Comparison of ENCODE assay signal across 10 mouse cellular contexts in the genomic region with DNA sequence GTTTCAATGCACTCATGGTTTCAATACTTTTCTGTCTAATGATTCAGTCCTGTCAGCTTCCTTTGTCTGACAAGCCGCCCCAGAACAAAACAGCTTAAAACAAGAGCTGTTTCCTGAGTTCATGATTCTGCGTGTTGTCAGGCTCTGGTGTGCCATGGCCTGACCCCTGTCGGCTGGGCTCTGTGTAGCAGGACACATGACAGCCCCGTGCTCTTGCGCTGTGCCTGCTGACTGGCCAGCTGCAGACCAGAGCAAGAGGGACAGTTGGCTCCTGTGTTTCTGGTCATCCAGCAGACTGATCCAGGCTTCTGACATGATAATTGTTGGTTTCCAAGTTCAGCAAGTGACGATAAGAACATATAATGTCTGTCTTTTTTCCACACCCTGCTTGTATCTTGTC. TPM values are rescaled to one million over a fixed set of nuclear protein-coding genes. Genes with fewer than 3 reads are reported as not detected.
A peak's percentile ranks its signal among the peaks of the same experiment; 100 is the strongest.
DNase-seq lines count a peak whose midpoint lies in the region; ATAC-seq and TF ChIP-seq lines count a peak whose summit lies in the region.
"Had no signal": no experiment of that assay in that cellular context is flagged by ENCODE, and none has a peak within 500 bp of the region (broad histone marks: within the 10 kb centered on the region; RNA-seq: fewer than 3 reads in every experiment).

No protein-coding gene starts in this region.

- ATAC-seq in intestine, embryonic 14.5 days (replicated peaks; ENCODE audit: low FRiP score, low TSS enrichment, low read depth): no peak

- H3K4me2 ChIP-seq in intestine, embryonic 14.5 days (ENCODE audit: low read length): no peak overlapping the region

- no peaks in the 10 kb centered on the region for H3K36me3 ChIP-seq in ES-Bruce4 (ENCODE audit: control insufficient read depth, insufficient read depth, low read length, poor library complexity, severe bottlenecking)
- no peaks in the 10 kb centered on the region for H3K36me3 ChIP-seq in intestine, embryonic 14.5 days (ENCODE audit: control insufficient read depth, insufficient read depth, low read length)

- no peak for TF ChIP-seq POLR2A in ES-Bruce4 (IDR thresholded peaks at IDR 0.05; ENCODE audit: insufficient read depth, low read length)

- H3K9me3 ChIP-seq in ES-Bruce4 (replicated peaks; ENCODE audit: control insufficient read depth, insufficient read depth, low read length, poor library complexity, severe bottlenecking): no peaks in the 10 kb centered on the region
- no peaks in the 10 kb centered on the region for H3K9me3 ChIP-seq in intestine, embryonic 14.5 days (ENCODE audit: control insufficient read depth, low read length)

- peak; percentile 67 for TF ChIP-seq CTCF in layer of hippocampus, adult 2 months (conservative IDR thresholded peaks at IDR 0.05)
- TF ChIP-seq CTCF in ES-Bruce4 (IDR thresholded peaks at IDR 0.05; ENCODE audit: low read depth, low read length): peak; percentile 59

- no peak overlapping the region for H3K4me3 ChIP-seq in layer of hippocampus, adult 2 months
- H3K4me3 ChIP-seq in ES-Bruce4 (ENCODE audit: low read depth, low read length): no peak overlapping the region
- no peak overlapping the region for H3K4me3 ChIP-seq in intestine, embryonic 14.5 days (ENCODE audit: low read depth, low read length)

- H3K4me1 ChIP-seq in ES-Bruce4 (ENCODE audit: control insufficient read depth, insufficient read depth, low read length): no peaks in the 10 kb centered on the region
- H3K4me1 ChIP-seq in intestine, embryonic 14.5 days (replicated peaks; ENCODE audit: control insufficient read depth, insufficient read depth, low read length): peaks cover 27% of the 10 kb centered on the region

- H3K9ac ChIP-seq in ES-Bruce4 (ENCODE audit: low read depth, poor library complexity, severe bottlenecking): no peak overlapping the region
- no peak overlapping the region for H3K9ac ChIP-seq in intestine, embryonic 14.5 days (ENCODE audit: low read length)

- no peak for DNase-seq in layer of hippocampus, adult 2 months (ENCODE audit: low spot score in 2 of 2)
- DNase-seq in layer of hippocampus, adult 18-20 months (ENCODE audit: low spot score in 2 of 2): no peak
- DNase-seq in embryo, embryonic 9.5 days (ENCODE audit: extremely low spot score): peak; percentile 56
- DNase-seq in intestine, embryonic 14.5 days (ENCODE audit: low spot score): peak; percentile 58
- peak; percentile 46 for DNase-seq in lung, postnatal 14 days
- DNase-seq in testis, postnatal 10 days (ENCODE audit: low spot score): peak; percentile 67
- DNase-seq in layer of hippocampus, adult 8-10 months (ENCODE audit: low spot score in 2 of 2): no peak

- WGBS in intestine, embryonic 14.5 days: 22% methylated on average over 6 of the region's 6 CpGs

- no peaks in the 10 kb centered on the region for H3K27me3 ChIP-seq in ES-Bruce4 (ENCODE audit: control insufficient read depth, insufficient read depth, low read length, poor library complexity, severe bottlenecking)
- no peaks in the 10 kb centered on the region for H3K27me3 ChIP-seq in intestine, embryonic 14.5 days (replicated peaks; ENCODE audit: control insufficient read depth, insufficient read depth, low read length)

- TF ChIP-seq EP300 in ES-Bruce4 (IDR thresholded peaks at IDR 0.05; ENCODE audit: insufficient read depth, low read depth, low read length): 0 out of 2 replicates have a peak, but pooled peaks have one; percentile 44

- H3K27ac ChIP-seq in layer of hippocampus, adult 2 months: no peak overlapping the region
- H3K27ac ChIP-seq in ES-Bruce4 (ENCODE audit: insufficient read depth, low read length): no peak overlapping the region
- H3K27ac ChIP-seq in intestine, embryonic 14.5 days (ENCODE audit: low read depth): peak overlapping the region; percentile 60

RNA-seq across cellular contexts. Expression of a gene that starts 26.4 kb away (rescaled TPM):
- total RNA-seq in layer of hippocampus, adult 2 months (2021): not detected
- not detected for total RNA-seq in layer of hippocampus, adult 18-20 months (2021)
- polyA plus RNA-seq in ES-Bruce4 (2011; ENCODE audit: insufficient read depth, insufficient read length, low read depth, missing spikeins): not detected in 2 replicates
- 0.67 and 0.68 TPM in 2 replicates for polyA plus RNA-seq in intestine, embryonic 14.5 days (2014; fragmentation: Nextera tagmentation; extraction: Ambion mirVana)
- total RNA-seq in layer of hippocampus, adult 8-10 months (2022): not detected
- total RNA-seq: adrenal gland, adult 18-20 months had no signal
- polyA plus RNA-seq: limb, embryonic 14.5 days had no signal

RNA-seq across cellular contexts. Expression of a gene that starts 42.2 kb away (rescaled TPM):
- under 1 TPM; 0.44 to 0.95 TPM for total RNA-seq in layer of hippocampus, adult 2 months (2021)
- under 1 TPM; 0.61 to 0.67 TPM for total RNA-seq in layer of hippocampus, adult 18-20 months (2021)
- 2.0 and 2.1 TPM in 2 replicates for polyA plus RNA-seq in ES-Bruce4 (2011; ENCODE audit: insufficient read depth, insufficient read length, low read depth, missing spikeins)
- 1.1 and 1.2 TPM in 2 replicates for polyA plus RNA-seq in intestine, embryonic 14.5 days (2014; fragmentation: Nextera tagmentation; extraction: Ambion mirVana)
- total RNA-seq in layer of hippocampus, adult 8-10 months (2022): 1 to 10 TPM in 2 of 4 experiments, under 1 TPM in 2; 0.45 to 1.4 (median 0.96) TPM

Comparison
In these comparisons a context has a peak if more than half of its experiments do, and no peak if none do; other contexts are left out.
1. DNase-seq: peak in embryo, embryonic 9.5 days (single experiment), intestine, embryonic 14.5 days (single experiment), lung, postnatal 14 days (single experiment) and testis, postnatal 10 days (single experiment); none in layer of hippocampus, adult 2 months (0 of 2), layer of hippocampus, adult 18-20 months (0 of 2) and layer of hippocampus, adult 8-10 months (0 of 2).